Mouse (Mus musculus): ENCODE data around the gene Ccdc149.

Ccdc149 gene

GRCm38 (mm10) chr5:52370901-52371300 lies 100.4 kb downstream of the Ccdc149 start:
- DNase-seq (ENCODE audit: low spot score): no peak

DNA sequence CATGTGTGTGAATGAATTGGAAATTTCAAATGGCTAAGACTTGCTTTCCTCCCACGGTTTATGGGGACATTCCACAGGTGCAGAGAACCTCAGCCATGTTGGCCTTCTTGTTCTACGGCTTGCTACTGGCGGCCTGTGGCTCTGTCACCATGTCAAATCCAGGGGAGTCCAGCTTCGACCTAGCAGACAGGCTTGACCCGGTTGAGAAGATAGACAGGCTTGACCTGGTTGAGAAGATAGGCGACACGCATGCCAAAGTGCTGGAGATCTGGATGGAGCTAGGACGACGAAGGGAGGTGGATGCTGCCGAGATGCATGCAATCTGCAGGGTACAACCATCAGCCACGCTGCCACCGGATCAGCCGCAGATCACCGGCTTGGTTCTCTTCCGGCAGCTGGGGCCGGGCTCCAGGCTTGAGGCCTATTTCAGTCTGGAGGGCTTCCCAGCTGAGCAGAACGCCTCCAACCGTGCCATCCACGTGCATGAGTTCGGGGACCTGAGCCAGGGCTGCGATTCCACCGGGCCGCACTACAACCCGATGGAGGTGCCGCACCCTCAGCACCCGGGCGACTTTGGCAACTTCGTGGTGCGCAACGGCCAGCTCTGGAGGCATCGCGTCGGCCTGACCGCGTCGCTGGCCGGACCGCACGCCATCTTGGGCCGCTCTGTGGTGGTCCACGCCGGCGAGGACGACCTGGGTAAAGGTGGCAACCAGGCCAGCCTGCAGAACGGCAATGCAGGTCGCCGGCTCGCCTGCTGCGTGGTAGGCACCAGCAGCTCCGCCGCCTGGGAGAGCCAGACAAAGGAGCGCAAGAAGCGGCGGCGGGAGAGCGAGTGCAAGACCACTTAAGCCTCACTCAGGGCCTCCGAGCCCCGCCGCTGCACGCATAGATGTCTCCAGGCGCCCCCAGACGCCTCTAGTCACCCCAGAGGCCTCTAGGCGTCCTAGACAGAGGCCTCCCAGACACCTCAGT lies 103.2 kb downstream of the Ccdc149 start:
- no peak for DNase-seq (ENCODE audit: low spot score)

DNA sequence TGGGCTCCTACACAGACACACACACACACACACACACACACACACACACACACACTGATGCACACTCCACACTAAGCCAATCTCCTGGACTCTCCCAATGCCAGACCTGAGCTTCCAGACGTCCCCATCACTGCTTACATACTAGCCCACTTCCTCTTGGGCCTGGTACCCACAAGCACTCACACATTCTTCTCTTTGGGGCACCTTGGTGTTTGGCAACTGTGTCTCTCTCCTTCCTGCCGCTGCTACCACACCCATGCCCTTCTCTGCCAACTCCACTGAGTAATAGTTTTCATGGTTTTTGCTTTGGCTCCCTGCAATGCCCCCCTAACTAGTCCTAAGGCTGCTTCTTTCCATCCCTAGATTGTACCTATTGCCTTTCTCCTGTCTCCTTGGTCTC lies 104.7 kb downstream of the Ccdc149 start:
- no peak for DNase-seq (ENCODE audit: low spot score)

DNA sequence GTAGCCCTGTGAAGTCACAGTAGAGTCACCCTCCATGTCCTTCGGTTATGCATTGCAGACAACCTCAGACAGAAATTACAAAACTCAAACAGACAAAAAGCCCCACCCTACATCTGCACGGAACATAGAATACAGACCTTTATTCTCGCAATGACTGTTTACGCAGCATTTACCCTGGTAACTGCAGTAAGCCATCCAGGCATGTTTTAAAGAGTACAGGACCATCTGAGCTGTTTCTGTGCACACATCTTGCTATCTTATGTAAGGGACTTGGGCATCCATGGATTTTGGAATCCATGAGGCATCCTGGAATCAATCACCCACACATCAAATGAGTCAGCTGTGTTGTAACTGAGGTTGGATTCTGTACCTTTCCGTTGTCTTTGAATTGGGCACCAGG lies 105.4 kb downstream of the Ccdc149 start:
- no peak for DNase-seq (ENCODE audit: low spot score)

- no peak for DNase-seq (ENCODE audit: low spot score)
Measured at GRCm38 (mm10) chr5:52364521-52364920, 106.8 kb downstream of the Ccdc149 start.

- no peak for DNase-seq (ENCODE audit: low spot score)
Measured at GRCm38 (mm10) chr5:52363468-52364150, 107.7 kb downstream of the Ccdc149 start, which contains the start of gene Sod3. Gene Sod3 (plus strand): TSS chr5:52363791.

DNA sequence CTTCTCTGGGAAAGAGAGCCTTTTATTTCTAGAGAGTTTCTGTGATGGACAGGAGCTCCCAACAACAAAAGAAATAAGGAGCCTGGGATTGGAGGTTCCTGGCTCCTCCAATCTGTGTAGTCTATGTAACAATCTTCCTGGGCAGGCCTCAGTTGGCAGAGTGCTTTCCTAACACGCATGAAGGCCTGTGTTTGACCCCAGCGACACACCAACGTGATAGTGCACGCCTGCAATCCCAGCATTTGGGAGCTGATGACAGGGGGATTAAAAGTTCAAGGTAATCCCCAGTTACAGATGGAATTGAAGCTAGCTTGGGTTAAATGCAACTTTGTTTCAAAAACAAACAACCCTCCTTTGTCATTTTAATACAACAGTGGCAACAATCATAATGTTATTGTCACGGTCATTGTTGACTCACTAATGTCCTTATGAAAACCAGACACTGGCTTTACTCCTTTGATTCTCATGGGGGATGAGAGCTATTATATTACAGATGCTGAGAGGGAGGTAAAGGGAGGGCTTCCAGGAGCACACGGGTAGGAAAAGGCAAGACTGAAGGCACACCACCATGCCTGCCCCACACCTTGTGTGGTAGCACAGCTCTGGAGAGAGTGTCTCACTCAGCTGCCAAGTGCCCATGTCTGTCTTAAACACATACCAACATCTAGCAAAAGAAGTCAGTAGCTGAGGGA lies 108.4 kb downstream of the Ccdc149 start:
- DNase-seq (ENCODE audit: low spot score): no peak

- no peak for DNase-seq (ENCODE audit: low spot score)
Measured at GRCm38 (mm10) chr5:52360286-52361049, 110.9 kb downstream of the Ccdc149 start.

DNA sequence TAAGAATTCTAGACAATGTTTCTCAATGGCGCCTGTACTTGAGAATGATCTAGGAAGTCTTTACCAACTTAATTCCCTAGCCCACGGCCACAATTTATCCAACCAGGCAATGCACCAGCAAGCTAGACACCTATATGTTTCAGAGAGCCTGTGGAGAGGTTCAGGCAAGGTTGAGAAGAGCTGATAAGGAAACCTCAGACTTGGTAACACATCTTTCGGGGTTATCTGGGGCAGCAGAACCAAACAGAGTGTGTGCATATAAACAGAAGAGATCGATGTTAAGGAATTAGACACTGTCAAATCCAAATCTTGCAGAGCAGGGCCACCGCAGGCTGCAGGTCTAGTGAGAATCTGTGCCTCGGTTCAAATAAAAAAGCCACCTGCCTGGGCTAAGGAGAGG lies 113.2 kb downstream of the Ccdc149 start:
- no peak for DNase-seq (ENCODE audit: low spot score)

DNA sequence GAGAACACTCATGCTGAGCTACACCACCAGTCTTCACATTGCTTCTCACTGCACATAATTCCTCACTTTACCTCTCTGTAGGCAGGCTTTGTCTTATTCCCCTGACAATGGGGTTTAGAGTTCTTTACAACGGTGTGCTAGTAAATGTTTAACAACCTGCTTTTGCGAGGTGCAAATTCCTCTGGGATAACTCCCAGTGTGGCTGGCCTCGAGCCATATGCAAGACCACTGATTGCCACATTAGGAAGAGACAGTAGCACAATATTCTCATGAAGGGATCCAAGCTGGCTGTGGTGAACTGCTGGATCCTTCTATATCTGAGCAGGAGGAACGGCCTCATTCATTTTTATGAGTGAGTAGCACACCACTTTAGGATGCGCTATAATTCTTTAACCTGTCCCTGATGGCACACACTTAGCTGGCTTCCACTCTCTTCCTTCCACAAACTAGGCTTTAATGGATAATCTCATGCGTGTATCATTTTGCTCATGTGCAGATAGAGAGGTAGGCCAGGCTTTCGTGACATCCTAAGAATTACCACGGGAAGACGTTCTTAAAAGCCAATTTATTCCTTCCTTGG lies 114.1 kb downstream of the Ccdc149 start:
- DNase-seq (ENCODE audit: low spot score): no peak

GRCm38 (mm10) chr5:52355612-52356011 lies 115.7 kb downstream of the Ccdc149 start:
- DNase-seq (ENCODE audit: low spot score): no peak

GRCm38 (mm10) chr5:52354441-52354840 lies 116.9 kb downstream of the Ccdc149 start:
- no peak for DNase-seq (ENCODE audit: low spot score)

DNA sequence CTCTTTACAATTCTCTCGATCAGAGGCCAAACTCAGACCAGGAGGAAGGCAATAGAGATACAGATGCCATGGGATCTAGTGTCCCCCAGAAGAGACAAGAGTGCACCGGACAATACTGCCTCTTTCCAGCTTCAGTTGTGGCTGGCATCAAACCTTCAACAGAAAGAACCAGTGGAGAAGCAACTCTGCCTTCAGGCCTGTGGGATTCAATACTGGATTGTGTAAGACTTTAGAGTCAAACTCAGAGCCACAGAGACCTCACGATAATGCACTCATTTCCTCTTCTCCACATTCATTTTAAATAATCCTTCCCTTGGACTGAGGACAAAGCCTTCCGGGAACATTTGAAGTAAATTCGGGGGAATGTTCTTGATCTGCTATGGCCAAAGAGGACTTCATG lies 118.6 kb downstream of the Ccdc149 start:
- DNase-seq (ENCODE audit: low spot score): no peak

- no peak for DNase-seq (ENCODE audit: low spot score)
Measured at GRCm38 (mm10) chr5:52351561-52351960, 119.8 kb downstream of the Ccdc149 start.

DNA sequence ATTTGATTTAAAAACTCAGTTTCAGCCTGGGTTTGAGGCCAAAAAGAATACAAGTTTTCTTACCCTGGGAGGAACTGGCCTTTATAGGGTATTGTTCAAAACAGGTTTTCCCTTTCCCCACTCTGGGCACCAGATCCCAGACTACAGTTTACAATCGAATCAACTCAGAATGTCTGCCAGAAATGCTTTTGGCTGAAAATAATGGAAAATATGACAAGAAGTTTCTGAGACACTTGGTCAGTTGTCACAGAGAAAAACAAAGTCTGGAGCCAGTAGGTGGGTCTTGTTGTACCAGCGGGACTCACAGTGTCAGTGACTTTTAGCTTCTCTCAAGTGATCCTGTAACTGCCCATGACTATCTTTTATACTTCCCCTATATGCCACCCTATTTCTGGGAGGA lies 120.9 kb downstream of the Ccdc149 start:
- no peak for DNase-seq (ENCODE audit: low spot score)

- DNase-seq (ENCODE audit: low spot score): no peak
Measured at GRCm38 (mm10) chr5:52346890-52347289, 124.4 kb downstream of the Ccdc149 start.

GRCm38 (mm10) chr5:52339134-52339533 lies 132.2 kb downstream of the Ccdc149 start:
- DNase-seq (ENCODE audit: low spot score): no peak

GRCm38 (mm10) chr5:52335590-52335989 lies 135.7 kb downstream of the Ccdc149 start:
- DNase-seq (ENCODE audit: low spot score): no peak

GRCm38 (mm10) chr5:52332120-52332519 lies 139.2 kb downstream of the Ccdc149 start:
- no peak for DNase-seq (ENCODE audit: low spot score)

Measured in c-Kit-positive CD71-positive TER-119-positive erythroid progenitor cells, embryonic 14.5 days (primary cell).